Mouse (Mus musculus): ENCODE data around the gene Cacnb3. TPM values are rescaled to one million over a fixed set of nuclear protein-coding genes. Genes with fewer than 3 reads are reported as not detected.
A peak's percentile ranks its signal among the peaks of the same experiment; 100 is the strongest.

The Cacnb3 gene
- polyA plus RNA-seq, 1 experiment from 2014 or later = 130 TPM

DNA sequence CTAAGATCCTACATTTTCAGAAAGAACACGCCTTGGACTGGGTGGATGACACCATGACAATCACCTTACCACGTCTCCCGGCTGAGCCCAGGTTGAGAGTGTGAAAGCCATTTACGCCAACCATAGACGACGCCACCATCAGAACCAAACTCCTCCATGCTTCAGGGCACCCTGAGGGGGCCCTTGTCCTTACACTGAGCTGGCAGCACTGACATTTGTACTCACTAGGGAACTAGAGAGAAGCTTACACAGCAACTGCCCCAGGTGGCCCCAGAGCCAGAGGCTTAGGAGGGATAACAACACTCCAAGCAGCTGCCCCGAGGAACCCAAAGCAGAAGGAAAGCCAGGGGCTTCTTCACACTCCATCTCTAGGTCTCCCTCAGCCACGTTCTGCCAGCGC, 23.9 kb upstream of the Cacnb3 start:
- Histone ChIP-seq H3K4me2 (ENCODE audit: low read length) (peak overlapping the region; percentile 90; the same call in 1 of the 2 replicates), H3K9ac (replicated peaks; ENCODE audit: low read length) (no peak overlapping the region), H3K4me3 (replicated peaks; ENCODE audit: low read depth, low read length) (no peak overlapping the region)

DNA sequence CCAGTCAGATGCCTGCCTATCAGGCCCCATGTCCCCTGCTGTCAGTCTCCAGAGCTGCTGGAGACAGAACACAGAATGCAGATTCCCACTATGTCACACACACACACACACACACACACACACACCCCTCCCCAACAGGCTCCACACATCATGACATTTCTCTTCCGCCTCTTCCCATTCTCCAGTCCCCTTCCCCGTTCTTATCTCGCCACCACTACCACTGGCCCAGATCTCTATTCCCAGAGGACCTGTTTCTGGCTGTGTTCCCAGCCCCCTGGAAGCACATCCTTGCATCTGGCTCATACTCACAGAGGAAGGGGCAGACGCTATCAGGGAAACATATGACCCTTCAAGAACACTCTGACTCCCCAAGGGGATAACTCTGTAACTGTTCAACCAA, 23.1 kb upstream of the Cacnb3 start:
- Histone ChIP-seq H3K27me3 (ENCODE audit: control insufficient read depth, insufficient read depth, low read length) (no peaks in the 10 kb centered on the region), H3K27ac (replicated peaks; ENCODE audit: low read depth, low read length) (no peak overlapping the region), H3K4me1 (ENCODE audit: control insufficient read depth, insufficient read depth, low read length) (peaks cover 21% of the 10 kb centered on the region), H3K4me2 (ENCODE audit: low read length) (peak overlapping the region; percentile 90), H3K4me3 (replicated peaks; ENCODE audit: low read depth, low read length) (peak overlapping the region; percentile 73), H3K9me3 (ENCODE audit: control insufficient read depth, low read length) (no peaks in the 10 kb centered on the region), H3K36me3 (ENCODE audit: control insufficient read depth, insufficient read depth, low read length) (peaks cover 18% of the 10 kb centered on the region), H3K9ac (replicated peaks; ENCODE audit: low read length) (0 out of 2 replicates have a peak overlapping the region, but pooled peaks have one; percentile 87)
- no peak for ATAC-seq (ENCODE audit: low FRiP score, low TSS enrichment)
- DNase-seq = peak; percentile 47
- WGBS = 22% methylated on average over 4 of the region's 4 CpGs

More for the DNA sequence above, 23.9 kb upstream of the Cacnb3 start:
- Histone ChIP-seq H3K4me1 (ENCODE audit: control insufficient read depth, insufficient read depth, low read length) (peaks cover 21% of the 10 kb centered on the region), H3K36me3 (ENCODE audit: control insufficient read depth, insufficient read depth, low read length) (peaks cover 20% of the 10 kb centered on the region), H3K9me3 (ENCODE audit: control insufficient read depth, low read length) (no peaks in the 10 kb centered on the region), H3K27ac (replicated peaks; ENCODE audit: low read depth, low read length) (no peak overlapping the region), H3K27me3 (ENCODE audit: control insufficient read depth, insufficient read depth, low read length) (no peaks in the 10 kb centered on the region)
- ATAC-seq (ENCODE audit: low FRiP score, low TSS enrichment) (no peak), DNase-seq (no peak)
- WGBS = 57% methylated on average over 9 of the region's 9 CpGs

DNA sequence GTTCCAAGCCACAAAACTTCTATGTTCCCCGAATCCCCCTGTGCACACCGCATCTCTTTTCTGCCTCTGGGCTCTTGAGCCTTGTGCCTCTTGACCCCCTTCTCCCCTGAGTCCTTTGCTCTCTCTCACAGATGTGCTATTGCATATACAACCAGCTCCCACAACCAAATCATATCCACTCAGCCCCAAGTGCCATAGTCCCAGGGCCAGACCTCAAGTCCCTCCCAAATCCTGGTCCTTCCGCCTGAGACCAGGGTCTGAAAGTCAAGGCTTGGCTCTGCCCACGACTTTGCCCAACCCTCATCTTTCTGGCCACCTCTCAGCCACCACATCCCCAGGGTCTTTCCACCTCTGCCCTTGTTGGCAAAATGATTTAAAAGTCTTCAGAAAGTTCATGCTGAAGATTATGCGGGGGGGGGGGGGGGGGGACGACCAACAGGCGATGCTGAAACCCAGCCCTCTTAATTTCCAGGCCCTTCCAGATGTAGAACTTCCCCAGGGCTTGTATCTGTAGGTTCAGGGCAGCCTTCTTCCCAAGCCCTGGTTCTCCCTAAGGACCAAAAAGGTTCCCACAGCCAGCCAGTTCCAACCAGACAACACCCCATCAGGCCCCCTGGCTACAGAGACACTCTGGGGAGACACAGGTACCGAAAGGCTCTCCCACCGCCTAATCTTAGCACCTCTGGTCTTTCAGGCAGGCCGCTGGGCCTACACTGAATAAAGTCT, 22.4 kb upstream of the Cacnb3 start:
- H3K4me3 ChIP-seq (replicated peaks; ENCODE audit: low read depth, low read length) = peak overlapping the region; percentile 73
- WGBS = 11% methylated on average over 10 of the region's 10 CpGs
- ATAC-seq (ENCODE audit: low FRiP score, low TSS enrichment) (peak; percentile 6; the same call in 1 of the 2 replicates), DNase-seq (no peak)
- H3K4me1 ChIP-seq (ENCODE audit: control insufficient read depth, insufficient read depth, low read length) = peaks cover 21% of the 10 kb centered on the region
- H3K9ac ChIP-seq (replicated peaks; ENCODE audit: low read length) = peak overlapping the region; percentile 87
- H3K27me3 ChIP-seq (ENCODE audit: control insufficient read depth, insufficient read depth, low read length) = no peaks in the 10 kb centered on the region
- no peaks in the 10 kb centered on the region for H3K9me3 ChIP-seq (ENCODE audit: control insufficient read depth, low read length)
- H3K36me3 ChIP-seq (ENCODE audit: control insufficient read depth, insufficient read depth, low read length) = peaks cover 12% of the 10 kb centered on the region
- 0 out of 2 replicates have a peak overlapping the region, but pooled peaks have one; percentile 87 for H3K27ac ChIP-seq (replicated peaks; ENCODE audit: low read depth, low read length)
- peak overlapping the region; percentile 90 for H3K4me2 ChIP-seq (ENCODE audit: low read length)

DNA sequence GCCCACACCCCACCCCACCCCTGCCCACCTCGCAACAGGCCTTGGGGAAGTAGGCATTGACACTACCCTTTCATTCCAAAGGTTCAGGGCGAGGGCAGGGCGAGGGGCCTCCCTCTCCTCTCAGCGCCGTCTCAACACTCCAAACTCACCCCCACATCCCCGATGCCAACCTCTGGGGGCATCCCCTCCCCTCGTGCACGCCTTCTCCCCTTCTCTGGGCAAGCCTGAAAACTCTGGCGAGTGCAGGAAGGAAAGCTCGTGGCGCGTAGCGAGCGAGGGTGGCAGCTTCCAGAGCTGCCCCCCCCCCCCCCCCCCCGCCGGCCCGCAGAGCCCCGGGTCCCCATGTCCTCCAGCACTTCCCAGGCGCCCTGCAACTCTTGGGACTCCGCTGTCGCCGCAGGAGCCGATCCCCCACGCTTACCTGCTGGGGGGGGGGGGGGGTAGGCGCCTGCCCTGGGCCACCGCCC, 21.8 kb upstream of the Cacnb3 start:
- Histone ChIP-seq H3K27ac (replicated peaks; ENCODE audit: low read depth, low read length) (peak overlapping the region; percentile 87), H3K4me3 (replicated peaks; ENCODE audit: low read depth, low read length) (peak overlapping the region; percentile 73), H3K27me3 (ENCODE audit: control insufficient read depth, insufficient read depth, low read length) (no peaks in the 10 kb centered on the region), H3K9me3 (ENCODE audit: control insufficient read depth, low read length) (no peaks in the 10 kb centered on the region), H3K36me3 (ENCODE audit: control insufficient read depth, insufficient read depth, low read length) (peaks cover 7% of the 10 kb centered on the region), H3K4me1 (ENCODE audit: control insufficient read depth, insufficient read depth, low read length) (peaks cover 21% of the 10 kb centered on the region), H3K9ac (replicated peaks; ENCODE audit: low read length) (peak overlapping the region; percentile 87), H3K4me2 (ENCODE audit: low read length) (peak overlapping the region; percentile 90)
- WGBS = under 1% methylated on average over 10 of the region's 26 CpGs
- ATAC-seq (ENCODE audit: low FRiP score, low TSS enrichment) (peak; percentile 15), DNase-seq (peak; percentile 59)

DNA sequence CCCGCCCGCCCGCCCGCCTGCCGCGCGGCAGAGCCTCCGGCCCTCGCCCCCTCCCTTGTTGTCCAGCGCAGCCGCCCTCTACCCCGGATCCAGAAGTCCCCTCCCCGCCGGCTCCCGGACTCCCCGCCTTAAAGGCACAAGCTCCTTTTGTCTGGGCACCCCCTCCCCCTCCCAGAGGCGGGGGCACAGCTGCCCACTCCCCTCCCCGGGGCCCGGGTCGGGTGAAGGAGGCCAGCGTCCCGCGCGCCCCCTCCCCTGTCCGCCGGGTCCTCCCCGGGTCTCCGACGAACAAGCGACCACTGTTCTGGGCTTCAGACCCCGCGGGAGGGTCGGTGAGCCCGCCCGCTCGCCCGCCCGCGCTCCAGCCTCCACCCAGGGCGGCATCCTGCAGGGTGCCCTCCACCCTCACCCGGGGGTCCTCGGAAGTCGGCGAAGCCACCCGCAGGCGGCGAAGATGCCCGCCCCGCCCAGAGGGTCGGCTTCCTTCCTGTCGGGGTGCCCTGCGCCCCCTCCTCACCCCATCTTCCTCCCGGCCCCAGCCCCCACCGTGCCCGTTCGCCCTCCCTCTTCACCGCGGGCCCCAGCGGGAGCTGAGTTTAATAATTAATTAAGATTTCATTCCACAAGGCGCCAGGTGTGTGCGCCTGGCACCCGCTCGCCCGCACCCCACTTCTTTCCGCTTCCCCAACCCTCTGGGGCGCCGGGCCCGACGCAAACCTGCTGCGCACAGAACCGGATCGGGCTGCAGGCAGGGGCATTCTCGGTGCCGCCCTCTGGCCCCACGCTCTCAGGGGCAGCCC, 21.1 kb upstream of the Cacnb3 start, which contains the start of gene Adcy6:
Gene Adcy6 (minus strand): TSS at position 746 of the 800 bp plus-strand sequence.
- Histone ChIP-seq H3K36me3 (ENCODE audit: control insufficient read depth, insufficient read depth, low read length) (no peaks in the 10 kb centered on the region; the same call in 1 of the 2 replicates), H3K27ac (replicated peaks; ENCODE audit: low read depth, low read length) (peak within 1 kb of the TSS; percentile 87), H3K9ac (replicated peaks; ENCODE audit: low read length) (peak within 1 kb of the TSS; percentile 87), H3K27me3 (ENCODE audit: control insufficient read depth, insufficient read depth, low read length) (no peaks in the 10 kb centered on the region), H3K4me1 (ENCODE audit: control insufficient read depth, insufficient read depth, low read length) (peaks cover 25% of the 10 kb centered on the region), H3K4me2 (ENCODE audit: low read length) (peak within 1 kb of the TSS; percentile 90), H3K4me3 (replicated peaks; ENCODE audit: low read depth, low read length) (peak within 1 kb of the TSS; percentile 73), H3K9me3 (ENCODE audit: control insufficient read depth, low read length) (no peaks in the 10 kb centered on the region)
- WGBS = 1% methylated on average over 64 of the region's 75 CpGs
- ATAC-seq (ENCODE audit: low FRiP score, low TSS enrichment) = peak; percentile 86
- DNase-seq = peak; percentile 89

DNA sequence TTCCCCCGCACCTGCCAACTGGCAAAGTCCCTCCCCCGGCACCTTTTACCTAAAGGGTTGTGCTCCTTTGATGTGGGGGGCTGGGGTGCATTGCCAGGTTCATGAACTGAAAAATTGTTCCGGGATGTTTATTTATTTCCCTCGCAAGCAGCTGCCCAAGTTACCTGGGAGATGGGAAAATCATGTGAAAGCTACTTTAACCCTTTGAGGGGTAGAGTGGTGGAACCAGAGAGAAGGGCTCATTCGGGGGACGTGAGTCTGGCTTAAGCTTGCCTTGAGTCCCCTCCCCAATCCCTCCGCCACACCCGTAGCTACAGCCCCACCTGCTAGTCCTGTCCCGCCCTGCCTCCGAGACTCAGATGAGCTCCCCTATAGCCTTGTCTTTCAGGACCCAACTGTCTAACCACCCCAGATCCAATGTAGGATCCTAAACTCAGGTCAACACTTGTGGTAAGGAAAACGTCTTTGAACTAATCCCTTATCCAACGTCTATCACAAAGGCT, 20.5 kb upstream of the Cacnb3 start:
- H3K4me3 ChIP-seq (replicated peaks; ENCODE audit: low read depth, low read length) = peak overlapping the region; percentile 73
- H3K9ac ChIP-seq (replicated peaks; ENCODE audit: low read length) = peak overlapping the region; percentile 87
- no peaks in the 10 kb centered on the region for H3K27me3 ChIP-seq (ENCODE audit: control insufficient read depth, insufficient read depth, low read length)
- peaks cover 25% of the 10 kb centered on the region for H3K4me1 ChIP-seq (ENCODE audit: control insufficient read depth, insufficient read depth, low read length)
- no peaks in the 10 kb centered on the region for H3K9me3 ChIP-seq (ENCODE audit: control insufficient read depth, low read length)
- WGBS = 2% methylated on average over 12 of the region's 12 CpGs
- H3K4me2 ChIP-seq (ENCODE audit: low read length) = peak overlapping the region; percentile 90
- ATAC-seq (ENCODE audit: low FRiP score, low TSS enrichment) (no peak), DNase-seq (peak; percentile 60)
- H3K27ac ChIP-seq (replicated peaks; ENCODE audit: low read depth, low read length) = peak overlapping the region; percentile 87
- H3K36me3 ChIP-seq (ENCODE audit: control insufficient read depth, insufficient read depth, low read length) = no peaks in the 10 kb centered on the region

DNA sequence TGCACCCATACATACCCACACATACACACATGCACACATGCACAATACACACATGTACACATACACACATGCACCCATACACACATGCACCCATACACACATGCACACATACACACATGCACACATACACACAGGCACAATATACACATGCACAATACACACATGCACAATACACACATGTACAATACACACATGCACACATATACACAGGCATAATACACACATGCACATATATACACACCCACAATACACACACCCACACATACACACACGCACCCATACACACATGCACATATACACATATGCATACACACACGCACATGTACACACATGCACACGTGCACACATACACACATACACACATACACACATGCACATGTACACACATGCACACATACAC, 18.4 kb upstream of the Cacnb3 start:
- over 99% methylated on average over 3 of the region's 3 CpGs for WGBS

DNA sequence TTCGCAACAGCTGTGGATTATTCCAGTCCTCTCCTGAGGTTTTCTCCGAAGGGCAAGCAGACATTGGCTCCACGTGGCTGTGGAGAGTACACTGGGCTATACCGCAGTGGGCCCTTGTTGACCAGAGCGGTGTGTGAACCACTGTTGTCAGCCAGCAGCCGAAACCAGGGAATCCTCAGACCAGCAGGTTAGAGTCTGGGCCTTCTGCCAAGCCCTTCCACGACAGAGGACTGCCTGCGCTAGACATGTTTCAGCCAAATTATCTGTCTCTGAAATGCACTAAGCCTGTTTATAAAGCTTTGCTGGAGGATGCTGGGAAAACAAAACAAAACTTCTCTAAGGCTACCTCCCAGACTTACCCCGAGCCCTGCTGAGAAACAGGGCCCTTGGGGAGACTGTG, 16.1 kb upstream of the Cacnb3 start:
- Histone ChIP-seq H3K27me3 (ENCODE audit: control insufficient read depth, insufficient read depth, low read length) (0 out of 2 replicates have a peak, but pooled peaks cover 5% of the 10 kb centered on the region), H3K4me1 (ENCODE audit: control insufficient read depth, insufficient read depth, low read length) (0 out of 2 replicates have a peak, but pooled peaks cover 4% of the 10 kb centered on the region), H3K4me3 (replicated peaks; ENCODE audit: low read depth, low read length) (no peak overlapping the region), H3K4me2 (ENCODE audit: low read length) (no peak overlapping the region), H3K27ac (replicated peaks; ENCODE audit: low read depth, low read length) (no peak overlapping the region), H3K36me3 (ENCODE audit: control insufficient read depth, insufficient read depth, low read length) (no peaks in the 10 kb centered on the region), H3K9me3 (ENCODE audit: control insufficient read depth, low read length) (no peaks in the 10 kb centered on the region), H3K9ac (replicated peaks; ENCODE audit: low read length) (no peak overlapping the region; the same call in 1 of the 2 replicates)
- DNase-seq (peak; percentile 62), ATAC-seq (ENCODE audit: low FRiP score, low TSS enrichment) (no peak)
- 36% methylated on average over 9 of the region's 9 CpGs for WGBS

More for the DNA sequence above, 18.4 kb upstream of the Cacnb3 start:
- DNase-seq (no peak), ATAC-seq (ENCODE audit: low FRiP score, low TSS enrichment) (no peak)
- Histone ChIP-seq H3K9ac (replicated peaks; ENCODE audit: low read length) (no peak overlapping the region), H3K9me3 (ENCODE audit: control insufficient read depth, low read length) (no peaks in the 10 kb centered on the region), H3K27ac (replicated peaks; ENCODE audit: low read depth, low read length) (no peak overlapping the region), H3K4me1 (ENCODE audit: control insufficient read depth, insufficient read depth, low read length) (peaks cover 19% of the 10 kb centered on the region), H3K36me3 (ENCODE audit: control insufficient read depth, insufficient read depth, low read length) (no peaks in the 10 kb centered on the region), H3K4me2 (ENCODE audit: low read length) (no peak overlapping the region), H3K4me3 (replicated peaks; ENCODE audit: low read depth, low read length) (no peak overlapping the region), H3K27me3 (ENCODE audit: control insufficient read depth, insufficient read depth, low read length) (0 out of 2 replicates have a peak, but pooled peaks cover 5% of the 10 kb centered on the region)

Measured in midbrain, embryonic 14.5 days (tissue).